Mouse (Mus musculus): ENCODE measurements around the gene Rad51d. TPM values are rescaled to one million over a fixed set of nuclear protein-coding genes. Genes with fewer than 3 reads are reported as not detected.
A peak's percentile ranks its signal among the peaks of the same experiment; 100 is the strongest.

Rad51d gene
- polyA plus RNA-seq, 1 experiment, result 10.4 TPM

GRCm38 (mm10) chr11:82865957-82866356 is 24.5 kb downstream of the Rad51d start:
- TF ChIP-seq GATA1 (IDR thresholded peaks at IDR 0.05; ENCODE audit: low read length), result no peak

DNA sequence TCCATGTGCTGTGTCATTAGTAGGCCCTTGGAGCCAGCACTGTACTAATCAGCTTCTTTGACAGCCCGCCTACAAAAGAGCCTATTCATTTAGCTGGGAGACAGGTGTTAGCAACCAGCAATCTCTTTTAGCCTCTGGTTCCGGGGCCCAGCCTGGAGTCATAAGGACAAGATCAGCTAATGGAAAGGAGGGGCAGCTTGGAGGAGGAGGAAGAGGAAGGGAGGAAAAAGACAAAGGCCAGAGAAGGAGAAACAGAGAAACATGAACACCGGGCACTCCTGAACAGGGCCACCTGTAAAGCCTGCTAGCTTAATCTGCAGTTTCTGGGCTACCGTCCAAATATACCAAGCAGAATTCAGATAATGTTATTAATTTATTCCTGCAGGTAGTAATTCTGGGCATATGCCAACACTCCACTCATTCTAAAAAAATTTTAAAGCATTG is 26.9 kb downstream of the Rad51d start:
- no peak for TF ChIP-seq GATA1 (IDR thresholded peaks at IDR 0.05; ENCODE audit: low read length)

DNA sequence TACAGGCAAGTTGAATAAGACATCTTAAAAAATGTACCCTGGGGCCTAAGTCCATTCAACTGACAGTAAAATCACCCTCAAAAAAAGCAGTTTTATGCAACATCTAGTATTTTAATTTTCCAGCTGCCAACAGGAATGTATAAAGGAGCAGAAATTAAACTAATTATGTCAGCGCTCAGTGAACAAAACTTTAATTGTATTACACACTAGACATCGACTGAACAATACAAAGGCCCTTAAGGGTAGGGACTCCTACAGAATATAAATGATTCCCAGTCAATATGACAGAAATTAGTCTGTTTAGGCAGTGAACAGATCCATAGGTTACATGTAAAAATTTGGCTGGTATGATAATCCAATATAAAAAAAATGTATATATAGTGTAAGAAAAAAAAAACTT is 27.4 kb downstream of the Rad51d start:
- TF ChIP-seq GATA1 (IDR thresholded peaks at IDR 0.05; ENCODE audit: low read length), result no peak

DNA sequence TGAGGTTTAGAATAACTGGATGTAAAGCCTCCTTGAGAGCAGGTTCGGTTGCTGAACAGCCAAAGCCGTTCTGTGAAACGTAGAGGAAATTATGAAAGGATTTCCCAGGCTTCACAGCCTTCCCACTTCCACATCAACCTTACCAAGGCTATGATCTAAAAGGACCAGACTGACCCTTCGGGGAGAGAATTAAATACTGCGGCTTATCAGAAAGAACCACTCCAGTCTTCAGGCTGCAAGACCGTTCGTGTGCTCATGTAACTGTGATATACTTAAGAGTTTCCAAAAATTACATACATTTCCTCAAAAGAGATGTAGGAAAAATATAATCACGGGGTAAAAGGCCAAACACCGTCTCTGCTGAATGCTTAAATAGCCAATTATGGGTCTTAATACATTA is 27.8 kb downstream of the Rad51d start:
- TF ChIP-seq GATA1 (IDR thresholded peaks at IDR 0.05; ENCODE audit: low read length), result no peak

DNA sequence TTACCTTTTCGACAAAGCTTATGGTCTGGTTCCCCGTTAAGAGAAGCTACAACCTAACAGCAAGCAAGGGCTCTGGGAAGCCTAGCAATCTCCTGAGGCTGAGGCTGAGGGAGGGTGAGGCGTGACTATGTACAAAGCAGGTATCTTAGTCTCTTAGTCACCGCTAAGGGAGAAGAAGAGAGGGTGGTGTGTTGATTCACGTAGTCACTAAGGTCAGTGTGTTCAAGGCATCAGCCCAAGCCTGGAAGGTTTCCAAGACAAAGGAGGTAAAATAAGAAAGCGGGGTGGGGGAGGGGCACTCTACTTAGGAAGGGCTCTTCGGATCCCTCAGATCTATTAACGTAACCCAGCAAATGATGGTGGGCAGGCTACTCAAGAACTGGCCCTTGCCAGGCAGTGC is 28.9 kb downstream of the Rad51d start:
- TF ChIP-seq GATA1 (IDR thresholded peaks at IDR 0.05; ENCODE audit: low read length), result no peak

- TF ChIP-seq GATA1 (IDR thresholded peaks at IDR 0.05; ENCODE audit: low read length), result no peak
Measured at GRCm38 (mm10) chr11:82860759-82861158, 29.7 kb downstream of the Rad51d start.

DNA sequence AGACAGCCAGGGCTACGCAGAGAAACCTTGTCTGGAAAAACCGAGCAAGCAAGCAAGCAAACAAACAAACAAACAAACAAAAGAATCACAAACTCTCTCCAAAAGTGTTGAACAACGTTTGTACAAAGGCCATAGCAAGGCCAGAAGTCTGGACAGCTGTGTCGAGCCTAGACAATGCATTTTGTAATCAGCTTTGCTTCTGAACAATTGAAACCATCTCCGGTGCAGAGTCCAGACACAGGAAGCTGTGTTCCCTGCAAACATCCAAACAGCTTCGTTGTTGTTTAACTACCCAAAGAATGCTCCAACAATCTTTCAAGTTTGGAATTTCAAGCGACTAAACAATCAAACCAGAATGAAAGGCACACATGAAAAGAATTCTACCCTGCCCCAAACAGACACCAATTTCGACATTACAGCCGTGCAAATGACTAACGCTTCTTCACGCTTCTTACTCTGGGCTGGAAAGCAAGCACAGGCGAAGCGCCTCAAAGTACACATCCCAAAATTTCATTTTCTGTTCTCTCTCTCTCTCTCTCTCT is 33.0 kb downstream of the Rad51d start:
- no peak for TF ChIP-seq GATA1 (IDR thresholded peaks at IDR 0.05; ENCODE audit: low read length)

DNA sequence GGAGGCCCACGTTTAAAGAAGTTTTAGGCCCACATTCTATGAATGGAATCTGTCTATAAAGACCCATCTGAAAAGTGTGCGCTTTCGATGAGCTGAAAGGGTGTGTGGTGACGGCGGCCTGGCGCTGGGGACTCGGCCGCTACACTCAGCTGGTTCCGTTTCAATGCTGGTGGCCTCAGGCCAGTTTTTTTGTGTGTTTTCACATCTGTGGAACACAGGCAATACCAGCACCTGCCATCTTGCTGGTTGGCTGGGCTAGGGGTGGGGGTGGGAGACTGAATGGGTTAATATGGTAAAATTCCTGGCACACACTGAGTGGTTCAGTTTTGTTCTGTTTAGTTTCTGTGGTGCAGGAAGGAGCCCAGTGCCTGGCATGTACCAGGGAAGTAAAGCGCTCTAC is 34.4 kb downstream of the Rad51d start:
- no peak for TF ChIP-seq GATA1 (IDR thresholded peaks at IDR 0.05; ENCODE audit: low read length)

- TF ChIP-seq GATA1 (IDR thresholded peaks at IDR 0.05; ENCODE audit: low read length), result no peak
Measured at GRCm38 (mm10) chr11:82855327-82855973, 35.0 kb downstream of the Rad51d start.

DNA sequence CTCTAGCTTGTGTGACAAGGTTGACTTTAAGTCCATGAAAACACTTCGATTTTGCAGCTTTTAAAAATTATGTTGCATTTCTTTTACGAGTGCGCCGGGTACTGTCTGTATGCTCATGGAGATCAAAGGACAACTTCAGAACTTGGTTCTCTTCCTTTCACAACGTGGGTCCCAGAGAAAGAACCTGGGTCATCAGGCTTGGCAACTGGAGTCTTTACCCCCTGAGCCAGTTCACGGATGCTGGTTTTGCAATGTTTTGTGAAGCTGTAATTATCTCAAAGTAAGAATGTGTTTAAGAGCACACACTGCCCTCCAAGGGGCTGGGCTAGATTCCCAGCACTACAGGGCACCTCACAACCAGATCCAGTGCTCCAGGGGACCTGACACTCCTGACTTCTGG is 36.3 kb downstream of the Rad51d start:
- no peak for TF ChIP-seq GATA1 (IDR thresholded peaks at IDR 0.05; ENCODE audit: low read length)

DNA sequence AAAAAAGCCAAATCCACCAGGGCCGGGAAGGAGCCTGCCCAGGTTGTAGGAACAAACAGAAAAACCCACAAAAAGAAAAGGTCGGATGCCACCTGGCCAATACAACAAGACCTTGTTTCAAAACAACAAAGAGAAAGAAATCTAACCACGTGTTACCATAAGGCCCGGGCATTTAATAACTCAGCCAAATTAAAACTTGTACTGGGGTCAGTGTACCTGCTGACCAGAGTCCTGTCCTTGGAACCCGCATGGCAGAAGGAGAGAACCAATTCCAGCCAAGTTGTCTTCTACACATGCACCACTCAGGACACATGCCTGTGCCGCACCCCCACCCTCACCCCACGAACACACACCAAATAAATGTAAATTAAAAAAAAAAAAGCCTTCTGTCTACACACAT is 37.5 kb downstream of the Rad51d start:
- no peak for TF ChIP-seq GATA1 (IDR thresholded peaks at IDR 0.05; ENCODE audit: low read length)

GRCm38 (mm10) chr11:82852540-82852939 is 37.9 kb downstream of the Rad51d start:
- TF ChIP-seq GATA1 (IDR thresholded peaks at IDR 0.05; ENCODE audit: low read length), result no peak

DNA sequence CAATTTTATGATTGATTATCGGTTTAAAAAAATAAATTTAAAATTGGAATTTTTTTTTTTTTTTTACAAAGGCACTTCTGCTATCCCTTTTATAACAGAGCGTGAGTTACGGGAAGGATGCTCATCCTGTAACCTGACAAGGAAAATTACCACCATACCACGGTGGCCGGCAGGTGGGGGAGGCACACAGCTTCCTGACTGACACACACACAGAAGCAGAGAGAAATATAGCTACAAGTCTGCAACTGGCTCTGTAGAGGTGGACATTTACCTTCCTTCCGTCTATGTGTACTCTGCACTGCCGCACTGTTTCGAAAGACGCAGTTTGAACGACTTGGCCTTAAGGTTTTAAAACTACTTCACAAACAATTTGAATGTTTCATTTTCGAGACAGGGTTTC is 38.3 kb downstream of the Rad51d start:
- no peak for TF ChIP-seq GATA1 (IDR thresholded peaks at IDR 0.05; ENCODE audit: low read length)

GRCm38 (mm10) chr11:82850259-82850658 is 40.2 kb downstream of the Rad51d start:
- no peak for TF ChIP-seq GATA1 (IDR thresholded peaks at IDR 0.05; ENCODE audit: low read length)

DNA sequence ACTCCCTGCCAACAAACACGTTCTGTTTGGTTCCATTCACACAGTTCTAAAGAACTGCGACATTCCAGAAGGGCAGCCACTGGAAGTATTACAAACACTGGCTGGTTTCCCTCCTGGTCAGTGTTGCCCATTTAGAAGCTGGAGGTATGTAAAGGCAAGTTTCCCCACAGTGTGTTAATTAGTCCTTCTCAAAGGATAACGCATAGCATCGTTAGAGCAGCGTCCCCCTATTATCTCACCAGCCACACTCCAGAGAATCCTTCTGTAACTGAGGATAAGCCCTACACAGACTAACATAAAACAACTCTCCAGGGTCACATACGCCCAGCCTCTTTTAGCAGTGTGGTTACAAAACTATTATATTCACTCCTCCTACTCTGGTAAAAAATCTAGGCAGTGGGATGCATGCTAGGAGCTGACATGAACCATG is 42.8 kb downstream of the Rad51d start:
- peak; percentile 55 for TF ChIP-seq GATA1 (IDR thresholded peaks at IDR 0.05; ENCODE audit: low read length)

DNA sequence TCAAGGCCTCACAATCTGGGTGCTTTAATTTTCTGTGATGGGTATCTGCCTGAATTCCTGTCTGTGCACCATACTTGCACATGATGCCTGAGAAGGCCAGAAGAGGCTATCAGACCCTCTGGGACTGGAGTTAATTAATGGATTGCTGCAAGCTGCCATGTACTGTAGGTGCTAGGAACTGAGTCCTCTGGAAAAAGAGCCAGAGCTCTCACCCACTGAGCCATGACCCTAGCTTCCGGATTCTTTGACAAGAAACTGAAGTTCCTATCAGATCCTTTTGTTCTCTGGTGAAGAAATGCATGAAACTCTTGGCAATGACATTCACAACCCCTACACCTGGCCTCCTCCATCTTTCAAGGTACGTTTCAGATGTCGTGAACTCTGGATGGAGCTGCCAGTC is 43.5 kb downstream of the Rad51d start:
- no peak for TF ChIP-seq GATA1 (IDR thresholded peaks at IDR 0.05; ENCODE audit: low read length)

DNA sequence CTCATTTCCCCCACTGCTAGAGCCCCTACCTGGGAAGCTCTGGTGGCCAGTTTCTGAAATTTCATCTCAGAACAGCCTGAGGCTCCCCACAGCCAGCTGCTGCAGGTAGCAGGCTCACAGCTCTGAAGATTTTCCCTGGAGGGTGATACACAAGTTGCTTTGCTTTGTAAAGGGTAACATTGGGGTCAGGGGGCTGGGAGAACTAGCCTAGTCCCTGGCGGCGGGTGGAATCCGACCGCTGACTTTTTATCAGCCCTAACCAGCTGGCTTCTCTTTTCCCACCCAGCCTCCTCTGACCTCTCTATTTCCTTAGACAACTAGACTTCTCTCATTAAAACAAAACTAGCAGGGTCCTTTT is 44.4 kb downstream of the Rad51d start:
- TF ChIP-seq GATA1 (IDR thresholded peaks at IDR 0.05; ENCODE audit: low read length), result no peak

All from G1E-ER4 (cell line).